Mouse (Mus musculus) forebrain, postnatal 0 days (tissue): ENCODE results near the gene Max. TPM values are rescaled to one million over a fixed set of nuclear protein-coding genes. Genes with fewer than 3 reads are reported as not detected.

ENCODE experiments used
- ATAC-seq: fragments of 200-750 bp; cut with Nextera tagmentation; 2 replicates; pipeline ENCODE4 v1.8.0; 2017; ENCODE audit warnings: mild to moderate bottlenecking, moderate library complexity
- DNase-seq: peaks from one replicate; pipeline ENCODE4 v3.0.0-alpha.2; 2015
- H3K27ac ChIP-seq: fragments of 300-500 bp; sonication (generic); 2 replicates; pipeline ENCODE4 v1.5.1; 2014; ENCODE audit warnings: low read depth, mild to moderate bottlenecking, antibody characterized with exemption, low read length, moderate library complexity, mixed read lengths
- H3K27me3 ChIP-seq: fragments of 300-500 bp; sonication (generic); 2 replicates; pipeline ENCODE4 v1.6.1; 2014; ENCODE audit warnings: mild to moderate bottlenecking, low read length, mixed read lengths; ENCODE audit not compliant: insufficient read depth
- H3K36me3 ChIP-seq: fragments of 300-500 bp; sonication (generic); 2 replicates; pipeline ENCODE4 v1.6.1; 2014; ENCODE audit warnings: mild to moderate bottlenecking, moderate library complexity; ENCODE audit not compliant: insufficient read depth
- H3K4me1 ChIP-seq: fragments of 300-500 bp; sonication (generic); 2 replicates; pipeline ENCODE4 v1.6.1; 2014; ENCODE audit warnings: antibody characterized with exemption; ENCODE audit not compliant: insufficient read depth
- H3K4me2 ChIP-seq: fragments of 300-500 bp; sonication (generic); 2 replicates; pipeline ENCODE4 v1.6.1; 2014; ENCODE audit warnings: low read depth, mild to moderate bottlenecking, moderate library complexity
- H3K4me3 ChIP-seq: fragments of 300-500 bp; sonication (generic); 2 replicates; pipeline ENCODE4 v1.5.1; 2014; ENCODE audit warnings: low read depth, low read length, mixed read lengths
- H3K9ac ChIP-seq: fragments of 300-500 bp; sonication (generic); 2 replicates; pipeline ENCODE4 v1.6.1; 2014; ENCODE audit warnings: mild to moderate bottlenecking
- H3K9me3 ChIP-seq: fragments of 300-500 bp; sonication (generic); 2 replicates; pipeline ENCODE4 v1.6.1; 2016; ENCODE audit warnings: low read length
- CTCF ChIP-seq: sonication (generic); IDR thresholded peaks from 2 replicates; pipeline ENCODE4 v1.5.1; 2016; ENCODE audit warnings: antibody characterized with exemption, control low read depth, low read depth
- WGBS: fragments of 180-500 bp; shearing (Covaris S2); extraction: QIAGEN DNeasy Blood & Tissue Kit; methylation state at CpG from one replicate; pipeline ENCODE4 v1.1.7; 2014; 5-methylcytosine and 5-hydroxymethylcytosine counted together
- polyA plus RNA-seq: library from polyadenylated mRNA; unstranded; fragments of >200 nt; fragmentation: Nextera tagmentation; extraction: Ambion mirVana; gene quantifications from 2 replicates; pipeline ENCODE4 v1.2.1, GENCODE M21; 2015
- total RNA-seq: library from RNA; depleted of rRNA; stranded (reverse); fragments of >200 nt; gene quantifications from 2 replicates; pipeline ENCODE4 v1.2.3, GENCODE M21; 2014

Max gene
- total and polyA plus RNA-seq, 2 experiments from 2014 or later, result 14.6 to 56.0 TPM

DNA sequence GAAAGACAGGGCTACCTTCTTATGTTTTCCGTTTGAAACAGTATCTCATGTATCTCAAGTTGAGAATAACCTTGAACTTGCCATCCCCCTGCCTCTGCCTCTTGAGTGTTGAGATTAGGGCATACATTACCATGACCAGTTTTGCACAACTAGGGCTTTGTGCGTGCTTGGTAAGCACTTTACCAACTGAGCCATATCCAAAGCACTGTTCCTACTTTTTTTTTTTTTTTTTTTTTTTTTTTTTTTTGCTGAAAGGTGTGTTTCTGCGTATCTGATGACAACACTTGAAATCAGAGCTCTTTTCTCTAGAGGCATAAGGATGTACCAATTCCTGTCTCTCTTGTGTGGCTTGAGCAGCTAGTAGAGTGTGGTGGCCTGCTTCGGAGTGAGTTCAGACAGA lies 65.4 kb downstream of the Max start:
- WGBS, result 95% methylated on average over 4 of the region's 4 CpGs
- no peak overlapping the region for H3K4me3 ChIP-seq
- no peaks in the 10 kb centered on the region for H3K4me1 ChIP-seq
- H3K36me3 ChIP-seq, result peaks cover 20% of the 10 kb centered on the region
- DNase-seq (no peak), ATAC-seq (no peak)
- H3K27ac ChIP-seq, result no peak overlapping the region
- H3K27me3 ChIP-seq, result no peaks in the 10 kb centered on the region
- H3K9ac ChIP-seq, result no peak overlapping the region
- no peaks in the 10 kb centered on the region for H3K9me3 ChIP-seq
- no peak for TF ChIP-seq CTCF
- no peak overlapping the region for H3K4me2 ChIP-seq

DNA sequence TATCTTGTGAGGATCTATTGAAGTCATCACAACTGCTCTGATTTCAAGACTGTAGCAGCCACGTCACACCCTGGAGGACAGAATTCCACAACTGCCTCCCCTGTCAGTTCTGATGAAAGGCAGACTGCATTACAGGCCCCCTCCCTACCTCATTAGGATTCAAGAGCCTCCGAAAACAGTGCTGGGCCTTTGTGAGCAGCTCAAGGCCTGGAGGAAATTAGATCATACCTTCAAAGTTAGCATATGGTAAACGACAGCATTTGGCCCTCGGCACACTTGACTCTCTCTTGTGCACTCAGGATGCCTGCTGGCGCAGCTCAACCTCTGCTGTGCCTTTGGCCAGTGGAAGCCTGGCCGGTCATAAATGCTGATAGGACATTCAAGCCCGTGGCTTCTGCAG lies 66.2 kb downstream of the Max start:
- Histone ChIP-seq H3K4me1 (no peaks in the 10 kb centered on the region), H3K9me3 (no peaks in the 10 kb centered on the region), H3K4me3 (no peak overlapping the region), H3K27me3 (no peaks in the 10 kb centered on the region), H3K27ac (no peak overlapping the region), H3K9ac (no peak overlapping the region), H3K4me2 (no peak overlapping the region), H3K36me3 (peaks cover 22% of the 10 kb centered on the region)
- 16% methylated on average over 7 of the region's 7 CpGs for WGBS
- no peak for DNase-seq
- TF ChIP-seq CTCF, result no peak
- ATAC-seq, result peak; percentile 40; the same call in 1 of the 2 replicates

DNA sequence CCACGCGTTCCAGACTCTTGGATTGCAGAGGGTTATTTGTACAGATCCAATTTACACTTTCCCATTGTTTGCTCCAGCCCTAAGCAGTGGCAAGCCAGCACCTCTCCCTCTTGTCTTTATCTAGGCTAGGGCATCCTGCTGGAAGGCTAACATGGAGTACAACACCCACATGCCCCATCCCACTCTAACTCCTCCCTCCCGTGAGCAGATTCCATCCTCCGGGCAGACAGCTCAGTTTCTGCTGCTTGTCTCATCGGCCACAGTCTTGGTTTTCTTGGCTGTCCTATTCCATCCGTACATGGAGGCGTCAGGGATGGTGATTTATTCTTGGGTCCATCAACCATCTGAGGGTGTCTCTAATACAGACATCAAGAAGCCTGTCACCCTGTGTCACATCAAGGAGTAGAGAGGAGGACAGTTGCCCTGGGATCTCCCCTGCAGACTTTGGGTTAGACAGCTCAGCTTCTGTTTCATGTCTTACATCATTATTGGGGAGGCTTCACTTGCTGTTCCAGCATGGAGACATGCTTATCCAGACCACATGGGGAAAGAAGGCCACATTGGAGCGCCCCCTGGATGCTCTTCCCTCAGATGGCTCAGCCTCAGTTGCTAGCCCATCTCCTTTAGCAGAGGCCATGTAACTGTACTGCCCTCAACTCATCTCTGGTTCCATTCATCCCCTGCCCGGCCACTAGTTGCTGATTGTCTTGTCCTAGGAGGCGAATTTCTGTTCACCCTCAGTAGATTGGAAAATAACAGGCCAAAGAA lies 67.0 kb downstream of the Max start:
- TF ChIP-seq CTCF, result no peak
- WGBS, result 77% methylated on average over 10 of the region's 10 CpGs
- ATAC-seq, result no peak

DNA sequence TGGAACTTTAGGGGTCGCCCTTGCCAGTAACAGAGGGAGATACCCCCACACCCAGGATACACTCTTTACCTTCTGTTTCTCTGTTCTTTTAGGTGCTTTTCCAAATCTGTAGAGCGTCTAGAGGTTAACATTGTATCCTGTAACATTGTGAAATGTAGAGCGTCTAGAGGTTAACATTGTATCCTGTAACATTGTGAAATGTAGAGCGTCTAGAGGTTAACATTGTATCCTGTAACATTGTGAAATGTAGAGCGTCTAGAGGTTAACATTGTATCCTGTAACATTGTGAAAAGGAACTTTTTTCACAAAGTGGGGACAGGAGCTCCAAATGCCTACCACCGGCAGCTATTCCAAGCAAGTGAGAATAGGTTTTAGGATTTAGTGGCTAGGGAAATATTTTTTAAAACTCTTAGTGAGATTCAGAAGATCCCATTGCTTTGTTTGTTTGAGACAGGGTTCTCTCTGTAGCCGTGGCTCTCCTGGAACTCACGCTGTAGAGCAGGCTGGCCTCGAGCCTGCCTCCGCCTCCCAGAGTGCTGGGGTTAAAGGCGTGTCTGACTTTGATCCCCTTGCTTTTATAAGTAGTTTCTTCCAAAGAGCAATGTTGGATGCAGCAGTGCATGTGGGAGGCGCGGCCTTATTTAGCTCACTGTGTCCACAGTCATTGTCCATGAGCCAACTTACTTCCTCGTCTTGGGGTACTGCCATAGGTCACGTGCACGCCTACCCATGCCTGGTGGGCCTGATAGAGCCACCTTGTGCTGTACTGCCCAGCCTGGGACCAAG lies 68.9 kb downstream of the Max start:
- no peak for TF ChIP-seq CTCF
- WGBS, result 92% methylated on average over 16 of the region's 16 CpGs
- no peaks in the 10 kb centered on the region for H3K9me3 ChIP-seq
- H3K9ac ChIP-seq, result no peak overlapping the region
- H3K4me3 ChIP-seq, result no peak overlapping the region
- no peaks in the 10 kb centered on the region for H3K4me1 ChIP-seq
- no peaks in the 10 kb centered on the region for H3K27me3 ChIP-seq
- H3K36me3 ChIP-seq, result peaks cover 16% of the 10 kb centered on the region
- no peak overlapping the region for H3K4me2 ChIP-seq
- H3K27ac ChIP-seq, result no peak overlapping the region
- DNase-seq, result no peak
- no peak for ATAC-seq

More for the DNA sequence above, 67.0 kb downstream of the Max start:
- Histone ChIP-seq H3K36me3 (peaks cover 19% of the 10 kb centered on the region), H3K4me2 (no peak overlapping the region), H3K9me3 (no peaks in the 10 kb centered on the region), H3K27ac (no peak overlapping the region), H3K27me3 (no peaks in the 10 kb centered on the region), H3K4me1 (no peaks in the 10 kb centered on the region), H3K4me3 (no peak overlapping the region), H3K9ac (no peak overlapping the region)
- DNase-seq, result no peak

- Histone ChIP-seq H3K4me3 (no peak overlapping the region), H3K4me2 (no peak overlapping the region), H3K27me3 (no peaks in the 10 kb centered on the region), H3K9me3 (no peaks in the 10 kb centered on the region), H3K27ac (no peak overlapping the region), H3K36me3 (peaks cover 18% of the 10 kb centered on the region), H3K4me1 (no peaks in the 10 kb centered on the region), H3K9ac (no peak overlapping the region)
- ATAC-seq, result no peak; the same call in 1 of the 2 replicates
- no peak for TF ChIP-seq CTCF
- DNase-seq, result no peak
- 72% methylated on average over 3 of the region's 3 CpGs for WGBS
Measured at GRCm38 (mm10) chr12:76891160-76891559, 70.8 kb downstream of the Max start.

- Histone ChIP-seq H3K4me3 (no peak overlapping the region), H3K9ac (no peak overlapping the region), H3K9me3 (no peaks in the 10 kb centered on the region), H3K4me2 (no peak overlapping the region), H3K27ac (no peak overlapping the region), H3K27me3 (no peaks in the 10 kb centered on the region), H3K4me1 (no peaks in the 10 kb centered on the region), H3K36me3 (peaks cover 18% of the 10 kb centered on the region)
- ATAC-seq (no peak), DNase-seq (no peak)
- TF ChIP-seq CTCF, result no peak
- 92% methylated on average over 11 of the region's 11 CpGs for WGBS
Measured at GRCm38 (mm10) chr12:76889404-76890184, 72.4 kb downstream of the Max start.
